In the genomic region with DNA sequence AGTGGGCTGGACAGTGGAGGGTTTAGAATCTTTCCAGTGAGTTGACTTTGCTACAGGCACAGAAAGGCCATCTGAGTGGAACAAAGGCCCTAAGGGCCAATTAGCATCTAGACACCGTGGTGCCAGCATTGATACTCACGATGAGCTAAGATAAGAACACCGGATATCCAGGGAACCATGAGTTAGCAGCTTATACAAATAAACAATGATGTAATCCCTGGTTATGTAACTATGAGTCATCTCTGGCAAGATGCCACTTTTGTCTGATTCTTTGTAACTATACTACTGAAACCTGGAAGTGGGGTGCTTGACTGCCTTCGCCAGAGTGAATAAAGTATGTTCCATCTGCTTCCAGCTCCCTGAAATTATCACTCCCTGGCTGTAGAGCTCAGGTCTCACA, we compare ENCODE assay signal across 8 mouse cellular contexts.
DNase-seq lines count a peak whose midpoint lies in the region; ATAC-seq and TF ChIP-seq lines count a peak whose summit lies in the region.

No protein-coding gene starts in this region.

- 60% methylated on average over 4 of the region's 4 CpGs for WGBS in midbrain, postnatal 0 days
- 83% methylated on average over 4 of the region's 4 CpGs for WGBS in midbrain, embryonic 10.5 days

- no peak overlapping the region for H3K4me2 ChIP-seq in midbrain, postnatal 0 days (ENCODE audit: low read depth, low read length, poor library complexity, severe bottlenecking)

- ATAC-seq in midbrain, postnatal 0 days (ENCODE audit: low FRiP score): no peak

- TF ChIP-seq CTCF in midbrain, postnatal 0 days (IDR thresholded peaks at IDR 0.05): no peak

- no peak overlapping the region for H3K4me3 ChIP-seq in midbrain, postnatal 0 days (ENCODE audit: low read depth, low read length)
- no peak overlapping the region for H3K4me3 ChIP-seq in midbrain, embryonic 10.5 days

- peak; percentile 41 for DNase-seq in adrenal gland, adult 2 months
- DNase-seq in adrenal gland, postnatal 25 days: no peak
- DNase-seq in midbrain, postnatal 0 days (ENCODE audit: low spot score): peak; percentile 45
- no peak for DNase-seq in midbrain, embryonic 10.5 days (ENCODE audit: low spot score)
- DNase-seq in heart, adult 18-20 months: peak; percentile 62 to 80
- peak; percentile 38 for DNase-seq in kidney, postnatal 10 days
- DNase-seq in retina, postnatal 7 days (ENCODE audit: low read depth, low spot score): peak; percentile 34
- no peak for DNase-seq in spleen, postnatal 10 days (ENCODE audit: low spot score in 2 of 2)

- no peaks in the 10 kb centered on the region for H3K4me1 ChIP-seq in midbrain, postnatal 0 days (ENCODE audit: insufficient read depth, low read length)
- no peaks in the 10 kb centered on the region for H3K4me1 ChIP-seq in midbrain, embryonic 10.5 days

- H3K9ac ChIP-seq in midbrain, postnatal 0 days (replicated peaks; ENCODE audit: low read length, poor library complexity, severe bottlenecking): no peak overlapping the region

- no peak overlapping the region for H3K27ac ChIP-seq in midbrain, postnatal 0 days (ENCODE audit: low read depth, low read length)
- H3K27ac ChIP-seq in midbrain, embryonic 10.5 days (replicated peaks): no peak overlapping the region

- no peaks in the 10 kb centered on the region for H3K36me3 ChIP-seq in midbrain, postnatal 0 days (ENCODE audit: insufficient read depth, low read length)
- no peaks in the 10 kb centered on the region for H3K36me3 ChIP-seq in midbrain, embryonic 10.5 days

- no peaks in the 10 kb centered on the region for H3K27me3 ChIP-seq in midbrain, postnatal 0 days (ENCODE audit: insufficient read depth, low read length)
- H3K27me3 ChIP-seq in midbrain, embryonic 10.5 days (ENCODE audit: low read depth, poor library complexity, severe bottlenecking): no peaks in the 10 kb centered on the region

- H3K9me3 ChIP-seq in midbrain, postnatal 0 days (ENCODE audit: low read length): no peaks in the 10 kb centered on the region
- no peaks in the 10 kb centered on the region for H3K9me3 ChIP-seq in midbrain, embryonic 10.5 days (replicated peaks)

Comparison
In these comparisons a context has a peak if more than half of its experiments do, and no peak if none do; other contexts are left out.
1. DNase-seq: peak in adrenal gland, adult 2 months (single experiment), midbrain, postnatal 0 days (single experiment), heart, adult 18-20 months (2 of 2), kidney, postnatal 10 days (single experiment) and retina, postnatal 7 days (single experiment); none in adrenal gland, postnatal 25 days (single experiment), midbrain, embryonic 10.5 days (single experiment) and spleen, postnatal 10 days (0 of 2).